Mouse (Mus musculus) limb, embryonic 14.5 days (tissue): ENCODE data around the gene Gramd1b. TPM values are rescaled to one million over a fixed set of nuclear protein-coding genes. Genes with fewer than 3 reads are reported as not detected.
A peak's percentile ranks its signal among the peaks of the same experiment; 100 is the strongest.

ENCODE experiments used
- ATAC-seq: fragments of 200-750 bp; cut with Nextera tagmentation; 2 replicates; pipeline ENCODE4 v1.8.0; 2017; ENCODE audit warnings: low read depth, moderate number of reproducible peaks, moderate TSS enrichment; ENCODE audit not compliant: low FRiP score
- DNase-seq: peaks from one replicate; pipeline ENCODE4 v3.0.0-alpha.2; 2015; ENCODE audit warnings: low spot score
- H3K27ac ChIP-seq: fragments of 300-500 bp; sonication (generic); replicated peaks from 2 replicates; pipeline ENCODE4 v1.5.1; 2014; ENCODE audit warnings: low read depth, mild to moderate bottlenecking, low read length, moderate library complexity, mixed read lengths
- H3K27me3 ChIP-seq: fragments of 300-500 bp; sonication (generic); 2 replicates; pipeline ENCODE4 v1.6.1; 2014; ENCODE audit warnings: low read length, mixed read lengths; ENCODE audit not compliant: control insufficient read depth, insufficient read depth
- H3K36me3 ChIP-seq: fragments of 300-500 bp; sonication (generic); 2 replicates; pipeline ENCODE4 v1.6.1; 2014; ENCODE audit warnings: mild to moderate bottlenecking, low read length, moderate library complexity, mixed read lengths; ENCODE audit not compliant: control insufficient read depth, insufficient read depth
- H3K4me1 ChIP-seq: fragments of 300-500 bp; sonication (generic); 2 replicates; pipeline ENCODE4 v1.6.1; 2014; ENCODE audit warnings: antibody characterized with exemption, low read length, mixed read lengths; ENCODE audit not compliant: control insufficient read depth, insufficient read depth
- H3K4me2 ChIP-seq: fragments of 300-500 bp; sonication (generic); replicated peaks from 2 replicates; pipeline ENCODE4 v1.6.1; 2014; ENCODE audit warnings: low read depth, mild to moderate bottlenecking, low read length, moderate library complexity; ENCODE audit not compliant: severe bottlenecking
- H3K4me3 ChIP-seq: fragments of 300-500 bp; sonication (generic); replicated peaks from 2 replicates; pipeline ENCODE4 v1.5.1; 2014; ENCODE audit warnings: low read length
- H3K9ac ChIP-seq: fragments of 300-500 bp; sonication (generic); 2 replicates; pipeline ENCODE4 v1.6.1; 2014; ENCODE audit warnings: mild to moderate bottlenecking, low read depth, low read length, moderate library complexity; ENCODE audit not compliant: severe bottlenecking
- H3K9me3 ChIP-seq: fragments of 300-500 bp; sonication (generic); 2 replicates; pipeline ENCODE4 v1.6.1; 2016; ENCODE audit warnings: low read length; ENCODE audit not compliant: control insufficient read depth
- POLR2A ChIP-seq: fragments of 200-500 bp; IDR thresholded peaks from 2 replicates; pipeline ENCODE4 v1.8.0; 2012; ENCODE audit warnings: inconsistent platforms, mild to moderate bottlenecking, moderate library complexity, borderline replicate concordance; ENCODE audit not compliant: insufficient read depth, insufficient read length; ENCODE audit errors: extremely low read depth
- WGBS: fragments of 180-500 bp; shearing (Covaris S2); extraction: QIAGEN DNeasy Blood & Tissue Kit; methylation state at CpG from one replicate; pipeline ENCODE4 v1.1.7; 2014; 5-methylcytosine and 5-hydroxymethylcytosine counted together
- polyA plus RNA-seq, 2 experiments: library from polyadenylated mRNA; depleted of rRNA in 1 of 2; stranded (reverse) in 1 of 2; unstranded in 1 of 2; fragments of >200 nt; fragmentation: Nextera tagmentation in 1 of 2; extraction: Ambion mirVana in 1 of 2; gene quantifications; 2 replicates each; pipeline versions ENCODE4 v1.2.1 to v1.2.3; 2012 to 2014

The Gramd1b gene
- polyA plus RNA-seq, 2 experiments, result 3.6 to 11.3 TPM

GRCm38 (mm10) chr9:40452208-40452607 lies 79.0 kb downstream of the Gramd1b start:
- Histone ChIP-seq H3K4me3 (no peak overlapping the region), H3K4me1 (peaks cover 8% of the 10 kb centered on the region; the same call in 1 of the 2 replicates), H3K4me2 (no peak overlapping the region), H3K27ac (no peak overlapping the region), H3K9ac (no peak overlapping the region), H3K9me3 (no peaks in the 10 kb centered on the region), H3K36me3 (no peaks in the 10 kb centered on the region), H3K27me3 (no peaks in the 10 kb centered on the region)
- TF ChIP-seq POLR2A, result no peak
- DNase-seq (no peak), ATAC-seq (no peak)
- 61% methylated on average over 5 of the region's 5 CpGs for WGBS

GRCm38 (mm10) chr9:40450776-40451175 lies 80.4 kb downstream of the Gramd1b start:
- Histone ChIP-seq H3K36me3 (no peaks in the 10 kb centered on the region), H3K4me1 (0 out of 2 replicates have a peak, but pooled peaks cover 3% of the 10 kb centered on the region), H3K9ac (no peak overlapping the region), H3K4me2 (no peak overlapping the region), H3K9me3 (no peaks in the 10 kb centered on the region), H3K27me3 (no peaks in the 10 kb centered on the region), H3K27ac (no peak overlapping the region), H3K4me3 (no peak overlapping the region)
- no peak for DNase-seq
- no peak for ATAC-seq
- WGBS, result 67% methylated on average over 5 of the region's 5 CpGs
- no peak for TF ChIP-seq POLR2A

- no peaks in the 10 kb centered on the region for H3K9me3 ChIP-seq
- H3K36me3 ChIP-seq, result no peaks in the 10 kb centered on the region
- H3K9ac ChIP-seq, result no peak overlapping the region
- TF ChIP-seq POLR2A, result no peak
- DNase-seq (no peak), ATAC-seq (no peak)
- no peak overlapping the region for H3K27ac ChIP-seq
- H3K4me2 ChIP-seq, result no peak overlapping the region
- 0 out of 2 replicates have a peak, but pooled peaks cover 3% of the 10 kb centered on the region for H3K4me1 ChIP-seq
- WGBS, result 62% methylated on average over 7 of the region's 7 CpGs
- no peak overlapping the region for H3K4me3 ChIP-seq
- no peaks in the 10 kb centered on the region for H3K27me3 ChIP-seq
Observed at GRCm38 (mm10) chr9:40450417-40450714, 80.8 kb downstream of the Gramd1b start.

- Histone ChIP-seq H3K4me2 (no peak overlapping the region), H3K36me3 (no peaks in the 10 kb centered on the region), H3K27me3 (no peaks in the 10 kb centered on the region), H3K9ac (no peak overlapping the region), H3K4me3 (no peak overlapping the region), H3K9me3 (no peaks in the 10 kb centered on the region), H3K4me1 (no peaks in the 10 kb centered on the region), H3K27ac (no peak overlapping the region)
- WGBS, result 62% methylated on average over 10 of the region's 10 CpGs
- DNase-seq, result peak; percentile 17
- no peak for TF ChIP-seq POLR2A
- peak; percentile 81 for ATAC-seq
Observed at GRCm38 (mm10) chr9:40449610-40450416, 81.4 kb downstream of the Gramd1b start.

GRCm38 (mm10) chr9:40448646-40449243 lies 82.4 kb downstream of the Gramd1b start:
- 92% methylated on average over 2 of the region's 2 CpGs for WGBS
- Histone ChIP-seq H3K36me3 (no peaks in the 10 kb centered on the region), H3K4me3 (no peak overlapping the region), H3K4me2 (no peak overlapping the region), H3K4me1 (no peaks in the 10 kb centered on the region), H3K9me3 (no peaks in the 10 kb centered on the region), H3K27me3 (no peaks in the 10 kb centered on the region), H3K27ac (no peak overlapping the region), H3K9ac (no peak overlapping the region)
- no peak for DNase-seq
- ATAC-seq, result no peak
- TF ChIP-seq POLR2A, result no peak

- Histone ChIP-seq H3K4me3 (no peak overlapping the region), H3K27me3 (no peaks in the 10 kb centered on the region), H3K27ac (no peak overlapping the region), H3K36me3 (no peaks in the 10 kb centered on the region), H3K9me3 (no peaks in the 10 kb centered on the region), H3K4me2 (no peak overlapping the region), H3K9ac (no peak overlapping the region), H3K4me1 (no peaks in the 10 kb centered on the region)
- WGBS, result 75% methylated on average over 4 of the region's 4 CpGs
- DNase-seq (no peak), ATAC-seq (no peak)
- no peak for TF ChIP-seq POLR2A
Observed at GRCm38 (mm10) chr9:40447265-40447664, 83.9 kb downstream of the Gramd1b start.
